Mouse (Mus musculus) hindbrain, embryonic 14.5 days (tissue): ENCODE data around the gene Bdp1. TPM values are rescaled to one million over a fixed set of nuclear protein-coding genes. Genes with fewer than 3 reads are reported as not detected.
"Not testable (repeated sequence)": the region's sequence is repeated elsewhere in the genome, so short reads cannot be mapped to it uniquely, and the experiment has no call there.

ENCODE experiments used
- ATAC-seq: fragments of 200-750 bp; cut with Nextera tagmentation; 2 replicates; pipeline ENCODE4 v1.8.0; 2017; ENCODE audit warnings: moderate number of reproducible peaks, mild to moderate bottlenecking, moderate TSS enrichment, moderate library complexity; ENCODE audit not compliant: low FRiP score
- DNase-seq: peaks from one replicate; pipeline ENCODE4 v3.0.0-alpha.2; 2015; ENCODE audit warnings: low spot score
- H3K27ac ChIP-seq: fragments of 300-500 bp; sonication (generic); 2 replicates; pipeline ENCODE4 v1.5.1; 2014; ENCODE audit warnings: mild to moderate bottlenecking, moderate library complexity
- H3K27me3 ChIP-seq: fragments of 300-500 bp; sonication (generic); 2 replicates; pipeline ENCODE4 v1.6.1; 2014; ENCODE audit warnings: mild to moderate bottlenecking, low read length, mixed read lengths; ENCODE audit not compliant: control insufficient read depth, insufficient read depth
- H3K36me3 ChIP-seq: fragments of 300-500 bp; sonication (generic); replicated peaks from 2 replicates; pipeline ENCODE4 v1.6.1; 2014; ENCODE audit not compliant: control insufficient read depth, insufficient read depth
- H3K4me1 ChIP-seq: fragments of 300-500 bp; sonication (generic); replicated peaks from 2 replicates; pipeline ENCODE4 v1.6.1; 2014; ENCODE audit warnings: antibody characterized with exemption, low read length, mixed read lengths; ENCODE audit not compliant: control insufficient read depth, insufficient read depth
- H3K4me2 ChIP-seq: fragments of 300-500 bp; sonication (generic); replicated peaks from 2 replicates; pipeline ENCODE4 v1.6.1; 2014; ENCODE audit warnings: mild to moderate bottlenecking, moderate library complexity
- H3K4me3 ChIP-seq: fragments of 300-500 bp; sonication (generic); replicated peaks from 2 replicates; pipeline ENCODE4 v1.5.1; 2014; ENCODE audit warnings: mild to moderate bottlenecking, low read length
- H3K9ac ChIP-seq: fragments of 300-500 bp; sonication (generic); 2 replicates; pipeline ENCODE4 v1.6.1; 2014
- H3K9me3 ChIP-seq: fragments of 300-500 bp; sonication (generic); 2 replicates; pipeline ENCODE4 v1.6.1; 2016; ENCODE audit warnings: low read length; ENCODE audit not compliant: control insufficient read depth
- WGBS: fragments of 180-500 bp; shearing (Covaris S2); extraction: QIAGEN DNeasy Blood & Tissue Kit; methylation state at CpG from one replicate; pipeline ENCODE4 v1.1.7; 2014; 5-methylcytosine and 5-hydroxymethylcytosine counted together
- polyA plus RNA-seq: library from polyadenylated mRNA; unstranded; fragments of >200 nt; fragmentation: Nextera tagmentation; extraction: Ambion mirVana; gene quantifications from 2 replicates; pipeline ENCODE4 v1.2.1, GENCODE M21; 2014

The Bdp1 gene
- polyA plus RNA-seq, 1 experiment from 2014 or later, result 22.2 TPM

- Histone ChIP-seq H3K4me2 (peak overlapping the region; percentile 69), H3K4me3 (peak overlapping the region; percentile 66), H3K9me3 (no peaks in the 10 kb centered on the region), H3K4me1 (peaks cover 18% of the 10 kb centered on the region), H3K27ac (peak overlapping the region; percentile 74), H3K9ac (peak overlapping the region; percentile 78), H3K27me3 (no peaks in the 10 kb centered on the region), H3K36me3 (peaks cover 7% of the 10 kb centered on the region)
- no peak for DNase-seq
- 9% methylated on average over 15 of the region's 15 CpGs for WGBS
- ATAC-seq, result 0 out of 2 replicates have a peak, but pooled peaks have one; percentile 2
Measured at GRCm38 (mm10) chr13:100103052-100103658, 715 bp downstream of the Bdp1 start.

DNA sequence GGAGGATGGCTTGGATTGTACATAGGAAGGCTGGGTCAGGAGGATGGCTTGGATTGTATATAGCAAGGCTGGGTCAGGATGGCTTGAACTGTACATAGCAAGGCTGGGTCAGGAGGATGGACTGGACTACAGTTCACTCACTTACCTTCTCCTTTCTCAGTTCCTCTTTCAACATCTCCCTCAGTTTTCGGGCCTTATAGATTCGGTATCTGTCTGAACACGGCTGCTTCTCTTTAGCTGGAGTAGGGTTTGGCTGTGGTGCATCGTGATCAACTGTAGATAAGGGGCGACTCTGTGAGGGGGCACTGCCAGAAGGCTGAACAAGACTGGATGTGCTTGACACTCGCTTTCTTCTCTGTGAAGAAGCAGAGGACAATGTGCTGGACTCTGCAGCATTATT, 5.1 kb downstream of the Bdp1 start:
- ATAC-seq (no peak), DNase-seq (no peak)
- no peak overlapping the region for H3K27ac ChIP-seq
- peaks cover 48% of the 10 kb centered on the region for H3K36me3 ChIP-seq
- no peak overlapping the region for H3K4me2 ChIP-seq
- no peaks in the 10 kb centered on the region for H3K9me3 ChIP-seq
- H3K27me3 ChIP-seq, result no peaks in the 10 kb centered on the region
- no peak overlapping the region for H3K9ac ChIP-seq
- H3K4me3 ChIP-seq, result no peak overlapping the region
- H3K4me1 ChIP-seq, result peaks cover 18% of the 10 kb centered on the region
- 90% methylated on average over 6 of the region's 6 CpGs for WGBS

GRCm38 (mm10) chr13:100071473-100071872, 32.4 kb downstream of the Bdp1 start:
- Histone ChIP-seq H3K27me3 (no peaks in the 10 kb centered on the region), H3K36me3 (peaks cover 78% of the 10 kb centered on the region), H3K27ac (no peak overlapping the region), H3K9me3 (no peaks in the 10 kb centered on the region), H3K4me1 (no peaks in the 10 kb centered on the region), H3K4me2 (no peak overlapping the region), H3K4me3 (no peak overlapping the region), H3K9ac (no peak overlapping the region)
- DNase-seq, result no peak
- WGBS, result 92% methylated on average over 8 of the region's 8 CpGs
- no peak for ATAC-seq

GRCm38 (mm10) chr13:100067821-100068220, 36.0 kb downstream of the Bdp1 start:
- no peak overlapping the region for H3K4me3 ChIP-seq
- DNase-seq (no peak), ATAC-seq (no peak)
- no peak overlapping the region for H3K9ac ChIP-seq
- H3K4me1 ChIP-seq, result no peaks in the 10 kb centered on the region
- H3K27me3 ChIP-seq, result no peaks in the 10 kb centered on the region
- H3K36me3 ChIP-seq, result peaks cover 76% of the 10 kb centered on the region
- no peak overlapping the region for H3K27ac ChIP-seq
- H3K4me2 ChIP-seq, result no peak overlapping the region
- 92% methylated on average over 6 of the region's 6 CpGs for WGBS
- H3K9me3 ChIP-seq, result no peaks in the 10 kb centered on the region

DNA sequence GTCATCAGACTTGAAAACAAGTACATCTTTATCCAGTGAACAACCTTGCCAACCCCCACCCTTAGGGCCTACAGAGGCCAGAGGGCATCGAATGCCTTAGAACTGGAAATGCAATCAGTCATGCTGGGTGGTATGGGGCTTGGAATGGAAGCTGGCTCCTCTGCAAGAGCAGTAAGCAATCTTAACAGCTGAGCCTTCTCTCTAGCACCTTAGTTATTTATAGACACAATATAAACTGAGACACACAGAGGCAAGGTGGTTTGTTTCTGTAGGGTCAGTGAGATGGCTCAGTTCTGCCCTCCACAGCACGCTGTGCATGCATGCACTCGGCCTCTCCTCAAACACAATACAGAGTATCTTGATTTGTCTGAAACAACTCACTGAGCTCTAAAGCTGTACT, 39.9 kb downstream of the Bdp1 start:
- Histone ChIP-seq H3K4me3 (no peak overlapping the region), H3K27ac (no peak overlapping the region), H3K4me1 (no peaks in the 10 kb centered on the region), H3K27me3 (no peaks in the 10 kb centered on the region), H3K36me3 (peaks cover 84% of the 10 kb centered on the region), H3K4me2 (no peak overlapping the region), H3K9me3 (no peaks in the 10 kb centered on the region), H3K9ac (no peak overlapping the region)
- ATAC-seq, result no peak
- DNase-seq, result no peak
- WGBS, result 95% methylated on average over 3 of the region's 3 CpGs

DNA sequence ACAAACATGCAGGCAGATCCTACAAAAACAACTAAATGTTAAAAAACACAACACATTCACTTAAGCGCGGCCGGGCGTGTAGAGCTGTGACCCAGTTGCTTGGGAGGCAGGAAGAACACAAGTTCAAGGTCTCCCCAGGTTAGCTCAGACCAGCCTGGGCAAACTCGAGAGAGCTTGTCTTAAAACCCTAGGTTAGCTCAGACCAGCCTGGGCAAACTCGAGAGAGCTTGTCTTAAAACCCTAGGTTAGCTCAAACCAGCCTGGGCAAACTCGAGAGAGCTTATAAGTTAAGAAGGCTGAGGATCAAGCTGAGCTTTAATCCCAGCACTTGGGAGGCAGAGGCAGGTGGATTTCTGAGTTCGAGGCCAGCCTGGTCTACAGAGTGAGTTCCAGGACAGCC, 46.1 kb downstream of the Bdp1 start:
- not testable (repeated sequence) for H3K9ac ChIP-seq, H3K9me3 ChIP-seq, ATAC-seq, H3K27me3 ChIP-seq, H3K4me3 ChIP-seq, H3K4me2 ChIP-seq, H3K4me1 ChIP-seq, DNase-seq, H3K27ac ChIP-seq
- WGBS, result 92% methylated on average over 8 of the region's 8 CpGs
- peaks cover 92% of the 10 kb centered on the region for H3K36me3 ChIP-seq

DNA sequence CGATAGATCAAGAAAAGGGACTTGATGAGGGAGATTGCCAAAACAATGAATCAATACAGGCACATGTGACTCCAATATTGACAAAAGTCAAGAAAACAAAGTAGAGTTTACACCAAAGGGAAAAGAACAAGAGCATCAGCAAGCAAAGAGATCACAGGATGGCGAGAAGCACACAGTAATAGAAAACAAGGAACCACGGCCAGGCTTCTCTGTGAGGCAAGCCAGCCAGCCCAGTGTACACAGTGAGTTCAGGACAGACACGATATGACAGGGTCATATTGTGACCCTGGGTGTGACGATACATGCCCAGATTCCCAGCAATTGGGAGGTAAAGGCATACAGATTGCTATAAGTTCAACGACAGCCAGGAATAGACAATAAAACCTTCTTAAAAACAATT, 77.9 kb downstream of the Bdp1 start:
- DNase-seq (no peak), ATAC-seq (no peak)
- Histone ChIP-seq H3K4me2 (no peak overlapping the region), H3K4me1 (no peaks in the 10 kb centered on the region), H3K27ac (no peak overlapping the region), H3K9me3 (no peaks in the 10 kb centered on the region), H3K36me3 (peaks cover 88% of the 10 kb centered on the region), H3K9ac (no peak overlapping the region), H3K4me3 (no peak overlapping the region), H3K27me3 (no peaks in the 10 kb centered on the region)
- 92% methylated on average over 6 of the region's 6 CpGs for WGBS

DNA sequence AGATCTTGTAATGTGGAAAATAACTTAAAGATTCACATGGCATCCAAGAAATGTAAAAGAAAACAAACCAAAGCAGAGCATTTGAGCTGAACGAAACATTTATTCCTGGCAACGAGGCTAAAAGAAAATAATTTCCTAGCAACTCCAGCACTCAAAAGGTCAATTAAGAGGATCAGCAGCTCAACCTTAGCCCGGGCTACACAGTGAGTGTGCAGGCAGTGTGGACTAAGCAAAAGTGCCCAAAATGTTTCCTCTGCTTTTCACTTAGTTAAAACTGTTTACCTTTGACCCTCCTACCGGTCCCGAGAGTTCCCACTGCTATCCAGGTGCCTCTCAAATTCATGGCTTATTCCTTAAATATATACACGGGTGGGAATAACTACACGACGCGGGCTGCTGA, 87.0 kb downstream of the Bdp1 start:
- ATAC-seq, result no peak
- no peak for DNase-seq
- H3K9ac ChIP-seq, result no peak overlapping the region
- WGBS, result 91% methylated on average over 9 of the region's 9 CpGs
- H3K4me2 ChIP-seq, result no peak overlapping the region
- peaks cover 15% of the 10 kb centered on the region for H3K4me1 ChIP-seq
- H3K4me3 ChIP-seq, result no peak overlapping the region
- H3K36me3 ChIP-seq, result peaks cover 8% of the 10 kb centered on the region
- H3K27me3 ChIP-seq, result no peaks in the 10 kb centered on the region
- no peak overlapping the region for H3K27ac ChIP-seq
- H3K9me3 ChIP-seq, result no peaks in the 10 kb centered on the region

- H3K36me3 ChIP-seq, result peaks cover 4% of the 10 kb centered on the region; the same call in 1 of the 2 replicates
- peak overlapping the region; percentile 87 for H3K9ac ChIP-seq
- peak overlapping the region; percentile 87 for H3K4me2 ChIP-seq
- peaks cover 15% of the 10 kb centered on the region for H3K4me1 ChIP-seq
- ATAC-seq, result no peak
- WGBS, result 7% methylated on average over 8 of the region's 8 CpGs
- peak overlapping the region; percentile 10; the same call in 1 of the 2 replicates for H3K27ac ChIP-seq
- no peaks in the 10 kb centered on the region for H3K27me3 ChIP-seq
- no peak for DNase-seq
- no peaks in the 10 kb centered on the region for H3K9me3 ChIP-seq
- peak overlapping the region; percentile 76 for H3K4me3 ChIP-seq
Measured at GRCm38 (mm10) chr13:100015937-100016336, 87.9 kb downstream of the Bdp1 start.
